Mouse (Mus musculus) embryonic fibroblast, embryonic 13.5 days (primary cell): ENCODE results near the gene Dhdh.
A peak's percentile ranks its signal among the peaks of the same experiment; 100 is the strongest.

Experiments used
- CTCF ChIP-seq: IDR thresholded peaks from 2 replicates; pipeline ENCODE4 v1.5.1; 2011; ENCODE audit warnings: mild to moderate bottlenecking, control low read depth, low read length, moderate library complexity, borderline replicate concordance; ENCODE audit not compliant: insufficient read depth
- POLR2A ChIP-seq: IDR thresholded peaks from 2 replicates; pipeline ENCODE4 v1.6.1; 2011; ENCODE audit warnings: low read depth, mild to moderate bottlenecking, control low read depth, low read length, moderate library complexity

- TF ChIP-seq CTCF, result no peak
- peak; percentile 53; the same call in 1 of the 2 replicates for TF ChIP-seq POLR2A
These were observed 27.7 kb downstream of the Dhdh start for GRCm38 (mm10) chr7:45460860-45461314.
